Mouse (Mus musculus): ENCODE measurements around the gene Slc17a6. TPM values are rescaled to one million over a fixed set of nuclear protein-coding genes. Genes with fewer than 3 reads are reported as not detected.
"Not testable (repeated sequence)": the region's sequence is repeated elsewhere in the genome, so short reads cannot be mapped to it uniquely, and the experiment has no call there.

Slc17a6 gene
- polyA plus RNA-seq, 1 experiment from 2014 or later, result 23.1 TPM

DNA sequence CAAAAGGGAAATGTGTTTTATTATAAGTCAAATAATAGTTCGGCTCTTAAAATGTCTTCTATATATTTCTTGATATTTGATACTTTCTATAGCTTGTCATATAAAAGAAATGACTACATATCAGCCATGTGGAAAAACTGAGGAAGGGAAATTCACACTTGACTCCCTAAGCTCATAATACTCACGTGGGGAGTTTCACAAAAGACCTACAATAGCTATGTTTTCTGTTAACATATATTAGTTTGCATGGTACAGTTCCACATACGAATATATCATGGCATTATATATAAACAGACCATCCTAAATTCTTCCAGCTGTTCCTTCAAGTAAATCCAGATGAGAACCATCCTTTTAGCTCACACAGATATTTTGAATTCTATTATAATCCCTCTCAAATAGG lies 88.5 kb downstream of the Slc17a6 start:
- not testable (repeated sequence) for H3K4me3 ChIP-seq (ENCODE audit: low read depth, low read length); H3K4me2 ChIP-seq (ENCODE audit: low read depth, low read length, severe bottlenecking); DNase-seq (ENCODE audit: low spot score); H3K27ac ChIP-seq (ENCODE audit: low read depth, low read length); H3K9ac ChIP-seq (ENCODE audit: low read length); ATAC-seq (replicated peaks; ENCODE audit: low FRiP score); H3K9me3 ChIP-seq (ENCODE audit: control insufficient read depth, low read length); H3K4me1 ChIP-seq (replicated peaks; ENCODE audit: control insufficient read depth, insufficient read depth, low read length); H3K36me3 ChIP-seq (ENCODE audit: control insufficient read depth, insufficient read depth, low read length); H3K27me3 ChIP-seq (ENCODE audit: control insufficient read depth, insufficient read depth, low read length)
- 85% methylated on average over 3 of the region's 3 CpGs for WGBS

DNA sequence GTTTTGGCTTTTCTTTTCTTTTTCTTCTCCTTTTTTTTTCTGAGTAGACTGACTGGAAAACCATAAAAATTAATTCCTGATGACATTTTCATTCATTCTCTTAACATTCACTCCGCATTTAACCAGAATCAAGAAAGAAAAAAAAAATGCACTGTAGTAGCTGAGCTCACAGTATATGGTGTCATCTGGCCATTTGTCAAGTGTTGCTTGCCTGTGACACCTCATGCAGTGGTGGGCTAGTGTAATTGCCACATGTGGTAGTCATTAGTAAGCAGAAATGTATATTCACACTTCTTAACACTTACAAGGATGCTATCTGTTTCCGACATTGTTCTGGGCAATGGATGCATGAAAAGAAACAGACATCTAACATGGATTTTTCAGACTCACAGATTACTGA lies 94.0 kb downstream of the Slc17a6 start:
- no peak overlapping the region for H3K4me2 ChIP-seq (ENCODE audit: low read depth, low read length, severe bottlenecking)
- ATAC-seq (replicated peaks; ENCODE audit: low FRiP score) (no peak), DNase-seq (ENCODE audit: low spot score) (no peak)
- H3K36me3 ChIP-seq (ENCODE audit: control insufficient read depth, insufficient read depth, low read length), result no peaks in the 10 kb centered on the region
- no peaks in the 10 kb centered on the region for H3K4me1 ChIP-seq (replicated peaks; ENCODE audit: control insufficient read depth, insufficient read depth, low read length)
- no peaks in the 10 kb centered on the region for H3K27me3 ChIP-seq (ENCODE audit: control insufficient read depth, insufficient read depth, low read length)
- no peak overlapping the region for H3K27ac ChIP-seq (ENCODE audit: low read depth, low read length)
- no peak overlapping the region for H3K9ac ChIP-seq (ENCODE audit: low read length)
- H3K9me3 ChIP-seq (ENCODE audit: control insufficient read depth, low read length), result no peaks in the 10 kb centered on the region
- WGBS, result 83% methylated on average over 2 of the region's 2 CpGs
- no peak overlapping the region for H3K4me3 ChIP-seq (ENCODE audit: low read depth, low read length)

Other genes starting within 250 kb of the Slc17a6 start
- 0.13 and 0.16 TPM in 2 replicates for gene Ano5, start 111.0 kb upstream of the Slc17a6 start, polyA plus RNA-seq (2014; fragmentation: Nextera tagmentation; extraction: Ambion mirVana)
- 33.3 and 34.0 TPM in 2 replicates for gene Gas2, start 240.0 kb downstream of the Slc17a6 start, polyA plus RNA-seq (2014; fragmentation: Nextera tagmentation; extraction: Ambion mirVana)
- 15.5 and 15.7 TPM in 2 replicates for gene Fancf, start 240.3 kb downstream of the Slc17a6 start, polyA plus RNA-seq (2014; fragmentation: Nextera tagmentation; extraction: Ambion mirVana)

Data from forebrain, embryonic 11.5 days (tissue).